Mouse (Mus musculus) kidney, adult 2 months (tissue): ENCODE data around the gene Krba1.

Experiments used
- CTCF ChIP-seq: fragments of 200-500 bp; conservative IDR thresholded peaks from 2 replicates; pipeline ENCODE4 v1.5.1; 2011; ENCODE audit warnings: low read depth, mild to moderate bottlenecking, control low read depth, low read length, moderate library complexity, mixed read lengths; ENCODE audit not compliant: insufficient read depth, insufficient read length
- POLR2A ChIP-seq: fragments of 200-500 bp; IDR thresholded peaks from one replicate; pipeline ENCODE4 v1.6.1; 2011; ENCODE audit warnings: low read depth, low read length, control low read depth

DNA sequence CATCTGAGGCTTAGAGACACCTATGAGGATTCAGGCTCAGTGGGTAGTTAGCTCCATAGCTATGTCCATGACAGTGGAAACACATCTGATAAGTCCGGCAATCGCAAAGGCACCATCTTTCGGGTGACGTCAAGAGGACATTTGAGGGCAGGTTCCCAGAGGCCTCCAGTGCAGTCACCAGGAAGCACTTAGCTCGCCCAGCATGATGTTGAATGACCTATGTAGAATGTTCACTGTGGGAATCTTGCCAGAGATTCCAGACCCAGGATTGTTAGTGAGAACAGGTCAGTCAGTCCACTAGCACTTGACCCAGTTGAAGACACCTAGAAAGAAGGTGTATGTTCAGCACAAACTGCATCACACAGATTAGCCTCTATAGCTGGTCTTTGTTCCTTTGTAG lies 4.5 kb downstream of the Krba1 start:
- TF ChIP-seq POLR2A (no peak), CTCF (no peak)
